Mouse (Mus musculus): ENCODE data around the gene Emc10. TPM values are rescaled to one million over a fixed set of nuclear protein-coding genes. Genes with fewer than 3 reads are reported as not detected.

Gene Emc10
- polyA plus RNA-seq, 1 experiment from 2014 or later, result 114 TPM

- Histone ChIP-seq H3K9me3 (ENCODE audit: control insufficient read depth, low read length) (no peaks in the 10 kb centered on the region), H3K4me2 (ENCODE audit: low read length) (no peak overlapping the region), H3K27me3 (ENCODE audit: control insufficient read depth, insufficient read depth, low read length) (peaks cover 50% of the 10 kb centered on the region), H3K27ac (replicated peaks in 1 of 2; ENCODE audit: control insufficient read depth in 1 of 2, insufficient read depth in 1 of 2, low read depth in 2 of 2, low read length in 2 of 2) (no peak overlapping the region), H3K4me3 (ENCODE audit: control insufficient read depth in 1 of 2, insufficient read depth in 1 of 2, low read depth in 1 of 2, low read length in 2 of 2) (no peak overlapping the region), H3K36me3 (ENCODE audit: control insufficient read depth, insufficient read depth, low read length) (no peaks in the 10 kb centered on the region), H3K9ac (ENCODE audit: low read length) (no peak overlapping the region), H3K4me1 (ENCODE audit: control insufficient read depth in 2 of 2, insufficient read depth in 2 of 2, low read length in 2 of 2) (peaks cover 15 to 17% of the 10 kb centered on the region in 2 experiments)
- no peak for ATAC-seq (ENCODE audit: insufficient number of reproducible peaks, insufficient read depth, low FRiP score, low read depth)
- WGBS, result 69% methylated on average over 2 of the region's 2 CpGs
Measured at GRCm38 (mm10) chr7:44523056-44523455, 26.7 kb upstream of the Emc10 start.

GRCm38 (mm10) chr7:44521710-44522109 is 25.4 kb upstream of the Emc10 start:
- Histone ChIP-seq H3K4me1 (ENCODE audit: control insufficient read depth in 2 of 2, insufficient read depth in 2 of 2, low read length in 2 of 2) (peaks cover 13 to 14% of the 10 kb centered on the region in 2 experiments), H3K27ac (replicated peaks in 1 of 2; ENCODE audit: control insufficient read depth in 1 of 2, insufficient read depth in 1 of 2, low read depth in 2 of 2, low read length in 2 of 2) (no peak overlapping the region), H3K9ac (ENCODE audit: low read length) (peak overlapping the region; percentile 27; the same call in 1 of the 2 replicates), H3K4me3 (ENCODE audit: control insufficient read depth in 1 of 2, insufficient read depth in 1 of 2, low read depth in 1 of 2, low read length in 2 of 2) (no peak overlapping the region), H3K27me3 (ENCODE audit: control insufficient read depth, insufficient read depth, low read length) (peaks cover 56% of the 10 kb centered on the region), H3K9me3 (ENCODE audit: control insufficient read depth, low read length) (no peaks in the 10 kb centered on the region), H3K36me3 (ENCODE audit: control insufficient read depth, insufficient read depth, low read length) (no peaks in the 10 kb centered on the region), H3K4me2 (ENCODE audit: low read length) (peak overlapping the region; percentile 34; the same call in 1 of the 2 replicates)
- WGBS, result 2% methylated on average over 20 of the region's 20 CpGs
- no peak; the same call in 1 of the 2 replicates for ATAC-seq (ENCODE audit: insufficient number of reproducible peaks, insufficient read depth, low FRiP score, low read depth)

GRCm38 (mm10) chr7:44520990-44521389 is 24.7 kb upstream of the Emc10 start:
- H3K4me1 ChIP-seq (ENCODE audit: control insufficient read depth in 2 of 2, insufficient read depth in 2 of 2, low read length in 2 of 2), result peaks cover 13 to 14% of the 10 kb centered on the region in 2 experiments
- no peak overlapping the region for H3K27ac ChIP-seq (replicated peaks in 1 of 2; ENCODE audit: control insufficient read depth in 1 of 2, insufficient read depth in 1 of 2, low read depth in 2 of 2, low read length in 2 of 2)
- no peaks in the 10 kb centered on the region for H3K36me3 ChIP-seq (ENCODE audit: control insufficient read depth, insufficient read depth, low read length)
- no peaks in the 10 kb centered on the region for H3K9me3 ChIP-seq (ENCODE audit: control insufficient read depth, low read length)
- no peak for ATAC-seq (ENCODE audit: insufficient number of reproducible peaks, insufficient read depth, low FRiP score, low read depth)
- no peak overlapping the region for H3K9ac ChIP-seq (ENCODE audit: low read length)
- H3K27me3 ChIP-seq (ENCODE audit: control insufficient read depth, insufficient read depth, low read length), result peaks cover 51% of the 10 kb centered on the region
- WGBS, result 72% methylated on average over 3 of the region's 3 CpGs
- no peak overlapping the region for H3K4me2 ChIP-seq (ENCODE audit: low read length)
- H3K4me3 ChIP-seq (ENCODE audit: control insufficient read depth in 1 of 2, insufficient read depth in 1 of 2, low read depth in 1 of 2, low read length in 2 of 2), result no peak overlapping the region

GRCm38 (mm10) chr7:44519240-44519913 is 23.0 kb upstream of the Emc10 start:
- no peaks in the 10 kb centered on the region for H3K36me3 ChIP-seq (ENCODE audit: control insufficient read depth, insufficient read depth, low read length)
- WGBS, result 66% methylated on average over 9 of the region's 9 CpGs
- no peak overlapping the region for H3K4me2 ChIP-seq (ENCODE audit: low read length)
- ATAC-seq (ENCODE audit: insufficient number of reproducible peaks, insufficient read depth, low FRiP score, low read depth), result no peak
- no peak overlapping the region for H3K9ac ChIP-seq (ENCODE audit: low read length)
- H3K4me3 ChIP-seq (ENCODE audit: control insufficient read depth in 1 of 2, insufficient read depth in 1 of 2, low read depth in 1 of 2, low read length in 2 of 2), result no peak overlapping the region
- H3K9me3 ChIP-seq (ENCODE audit: control insufficient read depth, low read length), result no peaks in the 10 kb centered on the region
- H3K4me1 ChIP-seq (ENCODE audit: control insufficient read depth in 2 of 2, insufficient read depth in 2 of 2, low read length in 2 of 2), result peaks cover 2 to 3% of the 10 kb centered on the region in 2 experiments; a peak in 2 of 4 replicates
- H3K27ac ChIP-seq (replicated peaks in 1 of 2; ENCODE audit: control insufficient read depth in 1 of 2, insufficient read depth in 1 of 2, low read depth in 2 of 2, low read length in 2 of 2), result no peak overlapping the region
- peaks cover 56% of the 10 kb centered on the region for H3K27me3 ChIP-seq (ENCODE audit: control insufficient read depth, insufficient read depth, low read length)

- Histone ChIP-seq H3K36me3 (ENCODE audit: control insufficient read depth, insufficient read depth, low read length) (no peaks in the 10 kb centered on the region), H3K27ac (replicated peaks in 1 of 2; ENCODE audit: control insufficient read depth in 1 of 2, insufficient read depth in 1 of 2, low read depth in 2 of 2, low read length in 2 of 2) (no peak overlapping the region), H3K4me2 (ENCODE audit: low read length) (no peak overlapping the region), H3K4me3 (ENCODE audit: control insufficient read depth in 1 of 2, insufficient read depth in 1 of 2, low read depth in 1 of 2, low read length in 2 of 2) (no peak overlapping the region), H3K9ac (ENCODE audit: low read length) (no peak overlapping the region), H3K4me1 (ENCODE audit: control insufficient read depth in 2 of 2, insufficient read depth in 2 of 2, low read length in 2 of 2) (no peaks in the 10 kb centered on the region), H3K9me3 (ENCODE audit: control insufficient read depth, low read length) (no peaks in the 10 kb centered on the region), H3K27me3 (ENCODE audit: control insufficient read depth, insufficient read depth, low read length) (peaks cover 13% of the 10 kb centered on the region)
- no peak; the same call in 1 of the 2 replicates for ATAC-seq (ENCODE audit: insufficient number of reproducible peaks, insufficient read depth, low FRiP score, low read depth)
Measured at GRCm38 (mm10) chr7:44507491-44507890, 11.2 kb upstream of the Emc10 start.

- peaks cover 9% of the 10 kb centered on the region; the same call in 1 of the 2 replicates for H3K27me3 ChIP-seq (ENCODE audit: control insufficient read depth, insufficient read depth, low read length)
- no peak overlapping the region for H3K9ac ChIP-seq (ENCODE audit: low read length)
- H3K4me2 ChIP-seq (ENCODE audit: low read length), result no peak overlapping the region
- WGBS, result 32% methylated on average over 5 of the region's 5 CpGs
- no peak for ATAC-seq (ENCODE audit: insufficient number of reproducible peaks, insufficient read depth, low FRiP score, low read depth)
- no peak overlapping the region for H3K4me3 ChIP-seq (ENCODE audit: control insufficient read depth in 1 of 2, insufficient read depth in 1 of 2, low read depth in 1 of 2, low read length in 2 of 2)
- no peaks in the 10 kb centered on the region for H3K36me3 ChIP-seq (ENCODE audit: control insufficient read depth, insufficient read depth, low read length)
- H3K4me1 ChIP-seq (ENCODE audit: control insufficient read depth in 2 of 2, insufficient read depth in 2 of 2, low read length in 2 of 2), result no peaks in the 10 kb centered on the region
- H3K27ac ChIP-seq (replicated peaks in 1 of 2; ENCODE audit: control insufficient read depth in 1 of 2, insufficient read depth in 1 of 2, low read depth in 2 of 2, low read length in 2 of 2), result no peak overlapping the region
- no peaks in the 10 kb centered on the region for H3K9me3 ChIP-seq (ENCODE audit: control insufficient read depth, low read length)
Measured at GRCm38 (mm10) chr7:44501563-44502115, 5.3 kb upstream of the Emc10 start.

- Histone ChIP-seq H3K27me3 (ENCODE audit: control insufficient read depth, insufficient read depth, low read length) (peaks cover 9% of the 10 kb centered on the region; the same call in 1 of the 2 replicates), H3K9ac (ENCODE audit: low read length) (no peak overlapping the region), H3K4me1 (ENCODE audit: control insufficient read depth in 2 of 2, insufficient read depth in 2 of 2, low read length in 2 of 2) (peaks cover 6 to 8% of the 10 kb centered on the region in 2 experiments), H3K36me3 (ENCODE audit: control insufficient read depth, insufficient read depth, low read length) (no peaks in the 10 kb centered on the region), H3K4me3 (ENCODE audit: control insufficient read depth in 1 of 2, insufficient read depth in 1 of 2, low read depth in 1 of 2, low read length in 2 of 2) (no peak overlapping the region), H3K9me3 (ENCODE audit: control insufficient read depth, low read length) (no peaks in the 10 kb centered on the region), H3K4me2 (ENCODE audit: low read length) (no peak overlapping the region), H3K27ac (replicated peaks in 1 of 2; ENCODE audit: control insufficient read depth in 1 of 2, insufficient read depth in 1 of 2, low read depth in 2 of 2, low read length in 2 of 2) (no peak overlapping the region)
- no peak for ATAC-seq (ENCODE audit: insufficient number of reproducible peaks, insufficient read depth, low FRiP score, low read depth)
- 38% methylated on average over 20 of the region's 20 CpGs for WGBS
Measured at GRCm38 (mm10) chr7:44500046-44500445, 3.7 kb upstream of the Emc10 start.
